In the genomic region with DNA sequence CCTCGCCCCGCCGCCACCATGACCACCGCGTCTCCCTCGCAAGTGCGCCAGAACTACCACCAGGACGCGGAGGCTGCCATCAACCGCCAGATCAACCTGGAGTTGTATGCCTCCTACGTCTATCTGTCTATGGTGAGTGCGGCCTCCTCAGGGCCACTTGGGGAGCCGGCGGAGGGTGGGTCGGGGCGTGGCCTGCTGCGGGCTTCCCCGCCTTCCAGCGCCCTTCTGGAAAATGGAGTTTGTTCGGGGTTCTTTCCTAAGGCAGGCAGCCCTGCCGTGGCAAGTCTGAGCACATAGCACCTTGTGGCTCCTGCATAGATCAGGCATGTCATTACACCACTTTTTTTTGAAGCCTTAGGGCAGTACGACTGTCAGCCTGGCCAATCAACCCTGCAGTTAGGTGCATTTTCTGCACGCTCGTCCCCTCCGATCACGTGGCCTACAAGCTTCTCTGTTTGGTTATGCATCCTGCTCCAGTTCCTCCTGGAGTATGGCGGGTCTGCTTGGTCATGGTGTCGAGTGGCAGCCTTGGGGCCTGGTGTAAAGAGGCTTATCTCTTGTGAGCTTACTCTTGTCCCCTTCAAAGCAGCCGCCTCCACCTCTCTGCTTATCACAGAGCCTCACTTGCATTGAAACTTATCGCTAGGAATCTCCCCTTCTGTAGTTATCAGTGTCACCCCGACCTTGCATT, we compare ENCODE assay signal across 8 mouse cellular contexts. TPM values are rescaled to one million over a fixed set of nuclear protein-coding genes. Genes with fewer than 3 reads are reported as not detected.
DNase-seq lines count a peak whose midpoint lies in the region; ATAC-seq and TF ChIP-seq lines count a peak whose summit lies in the region.

No protein-coding gene starts in this region.

- peak overlapping the region; percentile 94 for H3K27ac ChIP-seq in layer of hippocampus, adult 2 months
- H3K27ac ChIP-seq in intestine, embryonic 15.5 days = peak overlapping the region; percentile 96
- peak overlapping the region; percentile 99 for H3K27ac ChIP-seq in liver, embryonic 12.5 days
- H3K27ac ChIP-seq in testis, adult 2 months (ENCODE audit: control insufficient read depth, insufficient read depth, low read depth, low read length) = peak overlapping the region; percentile 95

- no peaks in the 10 kb centered on the region for H3K27me3 ChIP-seq in intestine, embryonic 15.5 days (replicated peaks)
- H3K27me3 ChIP-seq in liver, embryonic 12.5 days (replicated peaks) = no peaks in the 10 kb centered on the region
- H3K27me3 ChIP-seq in testis, adult 2 months (ENCODE audit: control insufficient read depth, insufficient read depth, low read length) = no peaks in the 10 kb centered on the region

- ATAC-seq in intestine, embryonic 15.5 days = peak; percentile 87
- ATAC-seq in liver, embryonic 12.5 days = peak; percentile 81
- ATAC-seq in monocyte, adult 5-6 weeks (replicated peaks; ENCODE audit: insufficient number of reproducible peaks, low FRiP score, low TSS enrichment, poor library complexity, severe bottlenecking) = peak; percentile 57

- DNase-seq in layer of hippocampus, adult 2 months (ENCODE audit: low spot score in 2 of 2) = peak; percentile 44 to 62
- DNase-seq in layer of hippocampus, adult 9-10 months (ENCODE audit: low spot score) = no peak
- DNase-seq in cerebellum, adult 9-11 months = peak; percentile 81
- DNase-seq in gastrocnemius, adult 8-10 months (ENCODE audit: low spot score in 2 of 2) = peak; percentile 64 to 71

- H3K4me2 ChIP-seq in intestine, embryonic 15.5 days (replicated peaks) = peak overlapping the region; percentile 71
- H3K4me2 ChIP-seq in liver, embryonic 12.5 days = peak overlapping the region; percentile 89

- no peaks in the 10 kb centered on the region for H3K9me3 ChIP-seq in intestine, embryonic 15.5 days
- H3K9me3 ChIP-seq in liver, embryonic 12.5 days (replicated peaks) = no peaks in the 10 kb centered on the region

- H3K4me1 ChIP-seq in intestine, embryonic 15.5 days (replicated peaks) = peaks cover 24% of the 10 kb centered on the region
- peaks cover 85% of the 10 kb centered on the region for H3K4me1 ChIP-seq in liver, embryonic 12.5 days
- H3K4me1 ChIP-seq in testis, adult 2 months (ENCODE audit: control insufficient read depth, insufficient read depth, low read length) = peaks cover 14% of the 10 kb centered on the region

- H3K36me3 ChIP-seq in intestine, embryonic 15.5 days = peaks cover 15% of the 10 kb centered on the region; the same call in 1 of the 2 replicates
- peaks cover 37% of the 10 kb centered on the region for H3K36me3 ChIP-seq in liver, embryonic 12.5 days
- H3K36me3 ChIP-seq in testis, adult 2 months (ENCODE audit: control insufficient read depth, insufficient read depth, low read length) = no peaks in the 10 kb centered on the region

- H3K4me3 ChIP-seq in layer of hippocampus, adult 2 months = peak overlapping the region; percentile 79
- peak overlapping the region; percentile 83 for H3K4me3 ChIP-seq in intestine, embryonic 15.5 days (replicated peaks)
- H3K4me3 ChIP-seq in liver, embryonic 12.5 days = peak overlapping the region; percentile 92
- peak overlapping the region; percentile 93 for H3K4me3 ChIP-seq in testis, adult 2 months (ENCODE audit: control insufficient read depth, low read depth, low read length)

- H3K9ac ChIP-seq in intestine, embryonic 15.5 days = peak overlapping the region; percentile 91
- H3K9ac ChIP-seq in liver, embryonic 12.5 days = peak overlapping the region; percentile 97

- no peak for TF ChIP-seq CTCF in layer of hippocampus, adult 2 months (conservative IDR thresholded peaks at IDR 0.05)
- no peak; the same call in 1 of the 2 replicates for TF ChIP-seq CTCF in testis, adult 2 months (IDR thresholded peaks at IDR 0.05; ENCODE audit: control insufficient read depth, insufficient read depth, insufficient replicate concordance, low read depth, low read length)

- no peak for TF ChIP-seq POLR2A in testis, adult 2 months (IDR thresholded peaks at IDR 0.05; ENCODE audit: control insufficient read depth, low read depth, low read length)

- under 1% methylated on average over 31 of the region's 31 CpGs for WGBS in intestine, embryonic 15.5 days
- WGBS in liver, embryonic 12.5 days (ENCODE audit: insufficient replicate concordance) = under 1% methylated on average over 31 of the region's 31 CpGs

RNA-seq across cellular contexts. Expression of gene Fth1, which starts 2.6 kb away (rescaled TPM):
- 1,000 to 10,000 TPM; 3,170 to 3,409 TPM for total RNA-seq in layer of hippocampus, adult 2 months (2021)
- 1,000 to 10,000 TPM; 1,901 to 2,305 (median 2,120) TPM for total RNA-seq in gastrocnemius, adult 8-10 months (2022)
- polyA plus RNA-seq in intestine, embryonic 15.5 days (2015; fragmentation: Nextera tagmentation; extraction: Ambion mirVana) = 1,893 and 1,941 TPM in 2 replicates
- polyA plus RNA-seq in liver, embryonic 12.5 days (2016; fragmentation: Nextera tagmentation; extraction: Ambion mirVana) = 5,199 and 5,262 TPM in 2 replicates
- 676 to 886 TPM (median 682 TPM) in 3 replicates for total RNA-seq in monocyte, adult 5-6 weeks (2017)
- polyA plus RNA-seq in testis, adult 2 months (2012; rRNA removed) = 268 and 313 TPM in 2 replicates

RNA-seq across cellular contexts. Expression of gene Best1, which starts 18.4 kb away (rescaled TPM):
- total RNA-seq in layer of hippocampus, adult 2 months (2021) = 1 to 10 TPM; 1.2 to 1.5 TPM
- total RNA-seq in gastrocnemius, adult 8-10 months (2022) = under 1 TPM in 3 of 4 experiments, not detected in 1; 0.39 to 0.46 (median 0.45) TPM
- 0.50 and 0.58 TPM in 2 replicates for polyA plus RNA-seq in intestine, embryonic 15.5 days (2015; fragmentation: Nextera tagmentation; extraction: Ambion mirVana)
- 0.17 and 0.32 TPM in 2 replicates for polyA plus RNA-seq in liver, embryonic 12.5 days (2016; fragmentation: Nextera tagmentation; extraction: Ambion mirVana)
- 0.21 TPM in 1 of 3 replicates, not detected in the others for total RNA-seq in monocyte, adult 5-6 weeks (2017)
- 339 and 362 TPM in 2 replicates for polyA plus RNA-seq in testis, adult 2 months (2012; rRNA removed)

RNA-seq across cellular contexts. Expression of gene Rab3il1, which starts 18.5 kb away (rescaled TPM):
- 10 to 100 TPM in 1 of 2 experiments, 1 to 10 TPM in 1; 9.7 to 10.4 TPM for total RNA-seq in layer of hippocampus, adult 2 months (2021)
- total RNA-seq in gastrocnemius, adult 8-10 months (2022) = 1 to 10 TPM; 2.5 to 3.9 (median 3.3) TPM
- polyA plus RNA-seq in intestine, embryonic 15.5 days (2015; fragmentation: Nextera tagmentation; extraction: Ambion mirVana) = 34.7 and 35.0 TPM in 2 replicates
- polyA plus RNA-seq in liver, embryonic 12.5 days (2016; fragmentation: Nextera tagmentation; extraction: Ambion mirVana) = 189 and 191 TPM in 2 replicates
- 0.39 to 3.0 TPM in 2 of 3 replicates, not detected in the other for total RNA-seq in monocyte, adult 5-6 weeks (2017)
- polyA plus RNA-seq in testis, adult 2 months (2012; rRNA removed) = 362 and 384 TPM in 2 replicates

RNA-seq across cellular contexts. Expression of gene Fads3, which starts 58.4 kb away (rescaled TPM):
- total RNA-seq in layer of hippocampus, adult 2 months (2021) = 10 to 100 TPM; 25.0 to 25.6 TPM
- total RNA-seq in gastrocnemius, adult 8-10 months (2022) = 1 to 10 TPM; 1.5 to 4.9 (median 3.5) TPM
- 15.1 and 16.3 TPM in 2 replicates for polyA plus RNA-seq in intestine, embryonic 15.5 days (2015; fragmentation: Nextera tagmentation; extraction: Ambion mirVana)
- 6.9 and 10.0 TPM in 2 replicates for polyA plus RNA-seq in liver, embryonic 12.5 days (2016; fragmentation: Nextera tagmentation; extraction: Ambion mirVana)
- 1.1 TPM in 1 of 3 replicates, not detected in the others for total RNA-seq in monocyte, adult 5-6 weeks (2017)
- polyA plus RNA-seq in testis, adult 2 months (2012; rRNA removed) = 7.6 and 12.0 TPM in 2 replicates
